Mouse (Mus musculus): ENCODE measurements around the gene Meis2. TPM values are rescaled to one million over a fixed set of nuclear protein-coding genes. Genes with fewer than 3 reads are reported as not detected.

Gene Meis2
- polyA plus RNA-seq (2016; fragmentation: Nextera tagmentation; extraction: Ambion mirVana), result 71.2 and 71.7 TPM in 2 replicates

- H3K27me3 ChIP-seq, result no peaks in the 10 kb centered on the region
- H3K9me3 ChIP-seq, result no peaks in the 10 kb centered on the region
- H3K9ac ChIP-seq, result peak within 1 kb of the TSS; percentile 93
- peak within 1 kb of the TSS; percentile 97 for H3K27ac ChIP-seq
- peak; percentile 80 for ATAC-seq (ENCODE audit: insufficient number of reproducible peaks, insufficient read depth, low FRiP score, low TSS enrichment)
- H3K4me1 ChIP-seq, result peaks cover 8% of the 10 kb centered on the region; the same call in 1 of the 2 replicates
- H3K36me3 ChIP-seq, result no peaks in the 10 kb centered on the region
- 2% methylated on average over 32 of the region's 37 CpGs for WGBS
- H3K4me3 ChIP-seq, result peak within 1 kb of the TSS; percentile 76
- peak within 1 kb of the TSS; percentile 63 for H3K4me2 ChIP-seq (replicated peaks)
Observed at GRCm38 (mm10) chr2:116065570-116066005, at the start of gene Meis2. TSS of gene Meis2 (minus strand) at chr2:116065839.

- no peak overlapping the region for H3K4me3 ChIP-seq
- H3K27ac ChIP-seq, result no peak overlapping the region
- no peak overlapping the region for H3K4me2 ChIP-seq (replicated peaks)
- H3K9me3 ChIP-seq, result no peaks in the 10 kb centered on the region
- H3K9ac ChIP-seq, result no peak overlapping the region
- WGBS, result 60% methylated on average over 4 of the region's 4 CpGs
- H3K36me3 ChIP-seq, result no peaks in the 10 kb centered on the region
- H3K4me1 ChIP-seq, result no peaks in the 10 kb centered on the region
- no peak for ATAC-seq (ENCODE audit: insufficient number of reproducible peaks, insufficient read depth, low FRiP score, low TSS enrichment)
- H3K27me3 ChIP-seq, result no peaks in the 10 kb centered on the region
Observed at GRCm38 (mm10) chr2:116106194-116106593, 40.6 kb upstream of the Meis2 start.

- Histone ChIP-seq H3K36me3 (no peaks in the 10 kb centered on the region), H3K4me2 (replicated peaks) (no peak overlapping the region), H3K9ac (no peak overlapping the region), H3K4me3 (no peak overlapping the region), H3K4me1 (no peaks in the 10 kb centered on the region), H3K27me3 (no peaks in the 10 kb centered on the region), H3K27ac (no peak overlapping the region), H3K9me3 (no peaks in the 10 kb centered on the region)
- no peak for ATAC-seq (ENCODE audit: insufficient number of reproducible peaks, insufficient read depth, low FRiP score, low TSS enrichment)
- WGBS, result 61% methylated on average over 3 of the region's 3 CpGs
Observed at GRCm38 (mm10) chr2:116105179-116105578, 39.5 kb upstream of the Meis2 start.

- no peaks in the 10 kb centered on the region for H3K36me3 ChIP-seq
- ATAC-seq (ENCODE audit: insufficient number of reproducible peaks, insufficient read depth, low FRiP score, low TSS enrichment), result 0 out of 2 replicates have a peak, but pooled peaks have one; percentile 56
- H3K4me1 ChIP-seq, result no peaks in the 10 kb centered on the region
- no peaks in the 10 kb centered on the region for H3K9me3 ChIP-seq
- H3K4me2 ChIP-seq (replicated peaks), result no peak overlapping the region
- no peaks in the 10 kb centered on the region for H3K27me3 ChIP-seq
- no peak overlapping the region for H3K27ac ChIP-seq
- no peak overlapping the region for H3K4me3 ChIP-seq
- 39% methylated on average over 5 of the region's 5 CpGs for WGBS
- H3K9ac ChIP-seq, result no peak overlapping the region
Observed at GRCm38 (mm10) chr2:116103411-116103996, 37.9 kb upstream of the Meis2 start.

- Histone ChIP-seq H3K36me3 (no peaks in the 10 kb centered on the region), H3K4me2 (replicated peaks) (no peak overlapping the region), H3K27me3 (no peaks in the 10 kb centered on the region), H3K9me3 (no peaks in the 10 kb centered on the region), H3K4me1 (no peaks in the 10 kb centered on the region), H3K9ac (no peak overlapping the region), H3K27ac (no peak overlapping the region), H3K4me3 (no peak overlapping the region)
- no peak for ATAC-seq (ENCODE audit: insufficient number of reproducible peaks, insufficient read depth, low FRiP score, low TSS enrichment)
Observed at GRCm38 (mm10) chr2:116101221-116101620, 35.6 kb upstream of the Meis2 start.

- 71% methylated on average over 2 of the region's 2 CpGs for WGBS
- Histone ChIP-seq H3K27ac (no peak overlapping the region), H3K4me1 (no peaks in the 10 kb centered on the region), H3K4me2 (replicated peaks) (no peak overlapping the region), H3K9me3 (0 out of 2 replicates have a peak, but pooled peaks cover 3% of the 10 kb centered on the region), H3K9ac (no peak overlapping the region), H3K27me3 (0 out of 2 replicates have a peak, but pooled peaks cover 7% of the 10 kb centered on the region), H3K36me3 (no peaks in the 10 kb centered on the region), H3K4me3 (no peak overlapping the region)
- ATAC-seq (ENCODE audit: insufficient number of reproducible peaks, insufficient read depth, low FRiP score, low TSS enrichment), result no peak
Observed at GRCm38 (mm10) chr2:116080961-116081360, 15.3 kb upstream of the Meis2 start.

- 75% methylated on average over 2 of the region's 2 CpGs for WGBS
- H3K9ac ChIP-seq, result no peak overlapping the region
- H3K27ac ChIP-seq, result no peak overlapping the region
- H3K4me1 ChIP-seq, result 0 out of 2 replicates have a peak, but pooled peaks cover 7% of the 10 kb centered on the region
- no peak overlapping the region for H3K4me3 ChIP-seq
- ATAC-seq (ENCODE audit: insufficient number of reproducible peaks, insufficient read depth, low FRiP score, low TSS enrichment), result no peak
- H3K4me2 ChIP-seq (replicated peaks), result no peak overlapping the region
- 0 out of 2 replicates have a peak, but pooled peaks cover 3% of the 10 kb centered on the region for H3K9me3 ChIP-seq
- H3K36me3 ChIP-seq, result no peaks in the 10 kb centered on the region
- 0 out of 2 replicates have a peak, but pooled peaks cover 12% of the 10 kb centered on the region for H3K27me3 ChIP-seq
Observed at GRCm38 (mm10) chr2:116078841-116079240, 13.2 kb upstream of the Meis2 start.

GRCm38 (mm10) chr2:116077716-116078115 lies 12.1 kb upstream of the Meis2 start:
- Histone ChIP-seq H3K4me2 (replicated peaks) (no peak overlapping the region), H3K36me3 (no peaks in the 10 kb centered on the region), H3K4me3 (no peak overlapping the region), H3K9ac (no peak overlapping the region), H3K27me3 (peaks cover 15% of the 10 kb centered on the region; the same call in 1 of the 2 replicates), H3K4me1 (peaks cover 8% of the 10 kb centered on the region; the same call in 1 of the 2 replicates), H3K9me3 (0 out of 2 replicates have a peak, but pooled peaks cover 3% of the 10 kb centered on the region), H3K27ac (no peak overlapping the region)
- ATAC-seq (ENCODE audit: insufficient number of reproducible peaks, insufficient read depth, low FRiP score, low TSS enrichment), result no peak
- 71% methylated on average over 3 of the region's 3 CpGs for WGBS

GRCm38 (mm10) chr2:116076752-116077480 lies 11.3 kb upstream of the Meis2 start:
- no peaks in the 10 kb centered on the region for H3K36me3 ChIP-seq
- 0 out of 2 replicates have a peak, but pooled peaks cover 3% of the 10 kb centered on the region for H3K9me3 ChIP-seq
- no peak overlapping the region for H3K27ac ChIP-seq
- no peak overlapping the region for H3K4me3 ChIP-seq
- H3K4me1 ChIP-seq, result peaks cover 16% of the 10 kb centered on the region; the same call in 1 of the 2 replicates
- no peak overlapping the region for H3K9ac ChIP-seq
- peaks cover 22% of the 10 kb centered on the region; the same call in 1 of the 2 replicates for H3K27me3 ChIP-seq
- no peak for ATAC-seq (ENCODE audit: insufficient number of reproducible peaks, insufficient read depth, low FRiP score, low TSS enrichment)
- no peak overlapping the region for H3K4me2 ChIP-seq (replicated peaks)

GRCm38 (mm10) chr2:116075902-116076301 lies 10.3 kb upstream of the Meis2 start:
- peak overlapping the region; percentile 69 for H3K27ac ChIP-seq
- peaks cover 20% of the 10 kb centered on the region; the same call in 1 of the 2 replicates for H3K4me1 ChIP-seq
- ATAC-seq (ENCODE audit: insufficient number of reproducible peaks, insufficient read depth, low FRiP score, low TSS enrichment), result peak; percentile 83
- H3K4me3 ChIP-seq, result peak overlapping the region; percentile 34
- H3K27me3 ChIP-seq, result peaks cover 22% of the 10 kb centered on the region; the same call in 1 of the 2 replicates
- no peaks in the 10 kb centered on the region for H3K9me3 ChIP-seq
- H3K36me3 ChIP-seq, result no peaks in the 10 kb centered on the region
- peak overlapping the region; percentile 54 for H3K4me2 ChIP-seq (replicated peaks)
- peak overlapping the region; percentile 40 for H3K9ac ChIP-seq
- WGBS, result under 1% methylated on average over 23 of the region's 23 CpGs

GRCm38 (mm10) chr2:116075477-116075876 lies 9.8 kb upstream of the Meis2 start:
- Histone ChIP-seq H3K4me2 (replicated peaks) (peak overlapping the region; percentile 54), H3K9me3 (no peaks in the 10 kb centered on the region), H3K4me1 (peaks cover 20% of the 10 kb centered on the region; the same call in 1 of the 2 replicates), H3K9ac (peak overlapping the region; percentile 40), H3K27ac (peak overlapping the region; percentile 69), H3K4me3 (peak overlapping the region; percentile 34), H3K36me3 (no peaks in the 10 kb centered on the region), H3K27me3 (peaks cover 22% of the 10 kb centered on the region; the same call in 1 of the 2 replicates)
- ATAC-seq (ENCODE audit: insufficient number of reproducible peaks, insufficient read depth, low FRiP score, low TSS enrichment), result no peak
- under 1% methylated on average over 20 of the region's 20 CpGs for WGBS

All from embryonic facial prominence, embryonic 12.5 days (tissue).